Mouse (Mus musculus) right cerebral cortex, adult 18-20 months (tissue): ENCODE results near the gene Med7.
"Not testable (repeated sequence)": the region's sequence is repeated elsewhere in the genome, so short reads cannot be mapped to it uniquely, and the experiment has no call there.

Source experiments
- DNase-seq: peaks from one replicate; pipeline ENCODE4 v3.0.0; 2022; ENCODE audit warnings: mixed read lengths

Med7 gene

DNA sequence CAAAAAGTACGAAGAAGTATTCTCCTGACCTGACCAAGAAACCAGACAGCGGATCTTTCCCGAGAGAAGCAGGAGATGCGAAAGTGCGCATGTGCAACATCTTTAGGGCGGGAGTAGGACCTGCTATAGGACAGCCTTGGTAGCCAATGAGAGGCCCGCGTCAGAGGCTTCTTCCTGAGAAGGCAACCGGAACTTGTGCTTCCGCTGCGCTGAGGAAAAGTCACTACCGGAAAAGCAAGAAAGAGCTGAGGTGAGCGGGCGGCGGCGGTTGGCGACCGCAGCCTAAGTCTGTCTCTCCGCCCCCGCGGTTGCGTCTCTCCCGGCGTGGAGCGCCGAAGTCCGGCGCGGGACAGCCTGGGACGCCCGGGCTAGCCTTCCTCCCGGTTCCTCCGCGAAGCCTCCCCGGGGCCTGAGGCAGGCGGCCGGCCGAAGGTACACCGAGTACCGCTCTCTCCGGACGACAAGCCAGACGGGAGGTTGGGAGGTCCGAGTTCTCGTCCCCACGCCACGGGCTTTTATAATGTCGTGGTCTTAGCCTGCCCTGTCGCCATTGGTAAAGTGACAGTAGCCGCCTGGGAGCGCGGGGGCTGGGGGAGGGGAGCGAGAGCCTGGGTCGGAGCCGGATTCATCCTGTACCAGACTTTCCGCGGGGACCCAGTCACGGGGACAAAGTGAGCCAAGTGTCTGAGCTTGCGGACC lies at the start of gene Med7:
TSS of gene Med7 (plus strand) at position 166 of the 699 bp plus-strand sequence.
- DNase-seq = peak; percentile 98

DNA sequence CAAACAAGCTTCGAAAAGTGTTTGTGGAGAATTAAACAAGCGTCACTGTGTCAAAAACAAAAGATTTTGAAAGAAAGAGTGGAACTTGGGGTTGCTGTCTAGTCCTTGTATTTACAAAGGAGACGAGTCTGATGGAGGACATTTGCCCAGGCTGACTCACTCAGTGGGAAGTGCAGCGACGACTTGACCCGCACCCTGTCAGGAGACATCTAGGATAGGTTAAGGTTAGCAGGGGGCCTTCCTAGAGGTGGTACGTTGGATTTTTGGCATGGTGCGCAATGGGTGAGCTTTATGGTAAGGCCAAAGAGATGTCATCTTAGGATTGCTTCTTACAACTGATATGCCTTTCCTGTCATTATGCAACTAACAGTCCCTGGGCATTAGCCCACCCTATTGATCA lies 49.7 kb upstream of the Med7 start:
- DNase-seq = no peak

DNA sequence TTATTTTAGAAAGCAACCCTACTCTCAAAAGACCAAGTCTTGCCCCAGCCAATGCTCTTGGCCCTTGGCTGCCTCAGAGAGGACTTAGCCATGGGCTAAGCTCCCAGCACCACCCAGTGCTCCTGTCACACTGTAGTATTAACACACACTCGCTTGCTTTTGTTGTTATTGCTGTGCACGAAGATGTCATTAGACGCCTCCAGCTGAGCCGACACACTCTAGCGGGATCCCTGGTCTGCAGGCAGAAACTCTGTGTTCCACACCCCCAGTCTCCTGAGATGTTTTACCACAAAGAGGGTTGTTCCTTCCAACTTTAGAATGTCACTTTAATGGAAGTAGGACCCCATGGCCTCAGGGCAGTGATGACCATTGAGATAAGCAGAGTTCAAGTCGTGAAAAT lies 48.3 kb upstream of the Med7 start:
- DNase-seq = no peak

DNA sequence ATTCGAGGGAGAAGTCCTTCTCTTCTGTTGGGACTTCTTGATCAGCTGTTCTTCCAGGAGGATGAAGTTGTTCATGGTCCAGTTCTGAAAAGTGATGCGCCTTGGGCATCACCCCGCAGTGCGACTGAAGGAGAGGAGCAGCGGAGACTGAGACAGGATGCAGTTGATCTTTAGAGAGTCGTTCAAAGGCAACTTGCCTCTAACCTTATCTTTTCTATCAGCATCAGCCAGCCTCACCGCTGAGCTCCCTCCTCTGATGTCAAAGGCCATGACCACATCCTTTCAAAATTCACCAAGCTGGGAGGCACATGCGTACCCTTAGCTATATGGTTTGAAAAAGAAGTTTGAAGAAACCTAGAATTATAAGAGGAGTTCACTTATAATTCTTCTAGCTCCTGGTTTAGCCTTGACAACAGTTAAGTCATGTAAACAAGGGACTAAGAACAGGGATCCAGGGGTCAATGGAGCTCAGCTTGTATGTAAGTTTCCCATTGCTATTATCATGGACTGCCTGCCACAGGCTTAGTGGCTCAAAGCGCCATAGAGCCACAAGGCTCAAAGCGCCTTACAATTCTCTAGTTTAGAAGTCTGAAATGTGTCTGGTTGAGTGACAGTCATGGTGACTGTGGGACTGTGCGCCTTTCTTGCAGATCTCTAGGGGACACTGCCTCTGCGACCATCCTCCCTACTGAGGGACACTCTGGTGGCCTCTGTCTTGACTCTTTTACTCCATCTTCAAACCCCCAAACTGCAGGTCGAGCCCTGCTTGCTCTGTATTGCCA lies 47.2 kb upstream of the Med7 start, which contains the start of gene Itk:
TSS of gene Itk (minus strand) at position 180 of the 782 bp plus-strand sequence.
- DNase-seq = no peak

- no peak for DNase-seq
Observed at GRCm38 (mm10) chr11:46390621-46391020, 46.1 kb upstream of the Med7 start.

GRCm38 (mm10) chr11:46392890-46393289 lies 43.8 kb upstream of the Med7 start:
- DNase-seq = no peak

DNA sequence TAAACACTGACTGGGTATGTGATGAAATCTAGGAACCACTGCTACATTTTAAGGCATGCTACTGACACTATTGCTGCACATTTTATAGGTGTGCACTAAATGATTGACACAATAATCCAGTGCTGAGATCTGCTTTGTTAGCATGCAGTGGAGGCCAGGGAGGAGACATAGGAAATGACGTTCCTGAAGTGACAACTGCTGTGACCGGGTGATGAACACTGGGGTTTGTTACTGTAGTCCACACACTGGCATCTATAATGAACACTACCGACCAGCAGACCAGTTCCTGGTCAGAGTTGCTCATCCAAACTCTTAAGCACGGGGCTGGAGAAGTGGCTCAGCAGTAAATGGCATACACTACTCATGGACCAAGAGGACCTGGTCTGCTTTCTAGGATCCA lies 43.3 kb upstream of the Med7 start:
- DNase-seq = no peak

DNA sequence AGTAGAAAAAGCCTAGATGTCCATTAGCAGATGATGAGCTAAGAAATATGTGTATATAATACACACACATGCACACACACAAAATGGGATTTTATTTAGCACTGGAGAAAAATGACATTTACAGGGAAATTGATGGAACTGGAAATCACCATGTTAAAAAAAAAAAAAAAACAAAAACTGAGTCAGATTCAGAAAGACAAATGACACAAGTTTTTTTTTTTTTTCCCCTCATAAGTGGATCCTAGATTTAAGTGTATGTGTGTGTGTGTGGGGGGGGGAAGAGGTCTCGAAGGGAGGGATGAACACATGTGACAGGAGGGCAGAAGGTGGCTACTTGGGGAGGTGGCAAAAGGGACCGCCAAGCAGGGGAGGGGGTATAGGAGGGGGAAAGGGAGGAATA lies 41.6 kb upstream of the Med7 start:
- no peak for DNase-seq

GRCm38 (mm10) chr11:46395698-46396097 lies 41.0 kb upstream of the Med7 start:
- DNase-seq = no peak

DNA sequence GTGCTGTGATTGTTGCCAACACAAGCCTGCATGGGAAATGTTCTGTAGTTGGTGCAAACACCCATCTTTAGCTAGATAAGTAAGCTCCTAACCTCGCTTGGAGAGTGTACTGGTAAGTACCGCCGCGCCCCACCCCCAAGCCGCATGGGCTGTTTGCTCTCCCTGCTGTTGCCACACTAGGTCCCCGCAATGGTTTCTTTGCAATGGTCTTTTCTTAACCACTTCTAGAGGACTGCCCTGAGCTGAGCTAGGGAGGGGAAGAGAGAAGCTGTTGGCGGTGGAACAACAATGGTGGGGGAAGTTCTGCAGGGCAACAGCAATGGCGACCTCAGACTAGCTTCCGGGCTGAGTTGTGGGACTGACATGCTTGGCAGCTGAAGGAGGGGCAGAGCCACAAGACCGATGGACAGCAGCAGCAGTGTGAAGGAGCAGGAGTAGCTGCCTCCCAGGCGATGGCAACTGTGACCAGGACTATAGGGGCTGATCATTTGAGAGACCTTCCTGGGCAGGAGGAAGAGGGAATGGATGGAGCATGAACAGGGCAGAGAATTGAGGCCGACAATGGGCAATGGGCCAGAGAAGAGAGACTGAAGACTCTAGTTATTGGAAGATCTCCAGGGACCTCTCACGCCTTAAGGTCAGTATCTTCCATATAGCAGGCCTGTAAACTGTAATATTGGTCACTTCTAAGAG lies 40.4 kb upstream of the Med7 start, which contains the start of gene Fam71b:
TSS of gene Fam71b (plus strand) at position 393 of the 693 bp plus-strand sequence.
- DNase-seq = no peak

- DNase-seq = peak; percentile 35
Observed at GRCm38 (mm10) chr11:46396860-46397179, 39.9 kb upstream of the Med7 start.

- no peak for DNase-seq
Observed at GRCm38 (mm10) chr11:46397900-46398299, 38.8 kb upstream of the Med7 start.

GRCm38 (mm10) chr11:46398473-46398872 lies 38.3 kb upstream of the Med7 start:
- no peak for DNase-seq

DNA sequence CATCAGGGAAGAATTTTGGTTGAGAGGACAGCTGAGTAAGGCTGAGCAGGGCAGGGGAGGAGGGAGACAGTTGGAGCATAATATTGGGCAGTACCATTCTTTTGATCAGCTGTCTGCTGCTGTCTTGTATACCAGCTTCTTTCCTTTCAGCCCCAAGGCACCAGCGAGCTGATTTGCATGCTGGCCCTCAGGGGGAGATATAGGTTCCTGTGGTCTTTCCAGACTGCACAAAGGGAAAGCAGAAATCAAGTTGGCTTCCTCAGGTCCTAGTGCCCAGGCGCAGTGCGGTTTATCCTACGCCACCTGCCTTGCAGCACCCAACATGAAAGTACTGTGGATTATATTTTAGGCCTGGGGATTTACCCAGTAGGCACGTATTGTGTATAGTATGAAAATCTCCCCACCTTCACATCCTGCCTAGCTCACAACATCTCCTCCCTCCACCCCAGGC lies 37.8 kb upstream of the Med7 start:
- no peak for DNase-seq

DNA sequence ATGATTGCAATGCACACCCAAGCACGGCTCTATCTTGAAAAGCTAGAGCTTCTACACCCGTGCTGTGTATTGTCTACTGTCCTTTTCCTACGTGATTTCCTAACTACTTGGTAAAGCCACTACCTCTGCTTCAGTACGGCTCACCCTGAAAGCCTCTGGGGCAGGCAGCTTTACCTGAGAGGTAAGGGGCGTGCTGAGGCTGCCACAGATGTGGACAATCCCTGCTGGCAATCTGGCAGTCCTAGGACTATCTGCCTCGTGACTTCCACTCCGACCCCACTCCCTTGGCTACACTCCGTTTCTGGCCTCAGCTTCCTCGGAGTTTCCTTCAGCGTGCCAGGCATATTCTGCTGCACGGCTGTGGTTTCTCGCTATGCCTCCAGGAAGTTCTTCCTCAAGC lies 35.2 kb upstream of the Med7 start:
- no peak for DNase-seq

- no peak for DNase-seq
Observed at GRCm38 (mm10) chr11:46404986-46405385, 31.7 kb upstream of the Med7 start.

DNA sequence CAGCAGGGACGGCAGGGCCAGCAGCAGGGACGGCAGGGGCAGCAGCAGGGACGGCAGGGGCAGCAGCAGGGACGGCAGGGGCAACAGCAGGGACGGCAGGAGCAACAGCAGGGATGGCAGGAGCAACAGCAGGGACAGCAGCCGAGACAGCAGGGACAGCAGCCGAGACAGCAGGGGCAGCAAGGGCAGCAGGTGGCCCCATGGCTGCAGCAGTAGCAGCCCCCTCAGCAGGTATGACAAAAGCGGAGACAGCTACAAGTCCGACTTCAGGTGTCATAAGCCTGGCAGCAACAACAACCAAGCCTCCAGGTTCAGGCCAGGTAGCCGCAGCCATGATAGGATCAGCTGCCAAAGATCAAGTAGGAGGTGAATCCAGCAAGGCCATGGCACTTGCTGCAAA lies 30.0 kb upstream of the Med7 start:
- DNase-seq = no peak

DNA sequence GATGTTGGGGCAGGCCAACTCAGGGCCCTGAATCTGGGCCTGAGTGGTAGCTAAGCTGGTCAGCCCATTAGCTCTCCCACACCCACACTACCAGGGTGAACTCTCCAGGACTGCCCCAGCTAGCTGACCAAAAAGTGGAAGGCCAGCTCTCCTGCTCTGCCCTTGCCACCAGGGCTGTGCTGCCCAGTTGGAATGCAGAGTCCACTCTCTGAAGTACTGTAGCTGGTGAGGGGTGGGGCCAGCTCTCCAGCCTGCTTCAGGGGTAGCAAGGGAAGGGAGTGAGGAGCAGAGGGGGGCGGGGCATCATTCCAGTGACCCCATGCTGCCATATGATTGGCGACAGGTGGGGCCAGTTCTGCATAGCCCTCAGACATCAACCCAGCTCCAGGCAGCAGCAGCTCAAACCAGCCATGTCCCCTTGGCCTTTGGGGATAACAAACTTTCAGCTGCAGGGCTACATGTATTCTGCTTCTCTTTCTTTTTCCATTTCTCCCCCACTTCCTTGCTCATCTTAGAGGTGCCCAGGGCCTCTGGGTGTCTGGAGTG lies 26.6 kb upstream of the Med7 start:
- no peak for DNase-seq

GRCm38 (mm10) chr11:46418438-46418837 lies 18.3 kb upstream of the Med7 start:
- DNase-seq = no peak

- no peak for DNase-seq
Observed at GRCm38 (mm10) chr11:46418860-46419259, 17.9 kb upstream of the Med7 start.

DNA sequence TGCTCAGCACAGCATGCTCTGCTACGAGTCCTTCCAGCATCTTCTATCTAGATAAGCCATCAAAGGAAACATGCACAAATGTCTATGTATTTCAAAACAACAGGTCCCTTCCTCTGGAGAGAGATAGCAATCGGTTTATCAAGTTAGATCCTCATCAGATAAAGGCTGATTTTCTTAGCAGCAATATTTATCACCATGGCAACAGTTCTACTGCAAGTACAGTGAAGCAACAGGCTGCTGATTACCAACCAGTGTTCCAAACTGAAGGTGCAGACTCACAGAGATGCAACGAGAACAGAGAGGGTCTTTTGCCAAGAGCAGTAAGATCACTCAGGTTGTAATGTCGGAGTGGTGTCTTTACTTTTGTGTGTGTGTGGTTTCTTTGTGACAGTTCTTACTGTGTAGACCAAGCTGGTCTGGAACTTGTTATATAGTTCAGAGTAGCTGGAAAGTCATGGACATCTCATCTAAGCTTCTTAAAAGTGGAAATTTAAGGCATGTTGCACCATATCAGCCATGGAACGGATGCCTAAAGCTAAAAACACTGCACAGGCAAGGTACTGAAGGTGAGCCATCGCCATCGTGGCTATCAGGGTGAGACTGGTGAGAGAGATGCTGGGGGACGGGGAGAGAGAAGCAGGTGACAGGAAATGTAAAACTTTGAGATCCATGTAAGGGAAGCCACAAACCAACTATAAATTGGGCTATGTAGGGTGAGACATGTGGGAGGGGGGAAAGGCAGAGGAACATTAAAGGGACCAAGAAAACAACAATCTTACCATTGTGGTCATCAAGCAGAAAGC lies 15.4 kb upstream of the Med7 start:
- DNase-seq = no peak

- not testable (repeated sequence) for DNase-seq
Observed at GRCm38 (mm10) chr11:46428131-46428530, 8.6 kb upstream of the Med7 start.

- DNase-seq = no peak
Observed at GRCm38 (mm10) chr11:46430123-46430522, 6.6 kb upstream of the Med7 start.
